Mouse (Mus musculus): ENCODE results near the gene Cep57.

- TF ChIP-seq CTCF (IDR thresholded peaks at IDR 0.05; ENCODE audit: extremely low read depth, insufficient read depth, low read length) = no peak
- TF ChIP-seq POLR2A (IDR thresholded peaks at IDR 0.05; ENCODE audit: extremely low read depth, insufficient read depth, low read length) = no peak
These were observed 32.6 kb downstream of the Cep57 start for GRCm38 (mm10) chr9:13794302-13794701.

All from cortical plate, adult 2 months (tissue).